Mouse (Mus musculus) T-helper 17 cell (primary cell): ENCODE measurements around the gene Fcnb.

Source experiments
- in situ Hi-C, 2 experiments: fragments of 300-600 bp; cut with MboI, MseI; formaldehyde crosslinking; loops; 1 replicate in 1 of 2; 2 replicates in 1 of 2; pipeline ENCODE4 v1.15.1; 2025; ENCODE audit warnings: high pct_unique_total_duplicates in 2 of 2

Fcnb gene

GRCm38 (mm10) chr2:28086112-28086511, 1.4 kb upstream of the Fcnb start:
- in situ Hi-C loops, result no loop called here

GRCm38 (mm10) chr2:28075616-28076187, 9.0 kb downstream of the Fcnb start:
- in situ Hi-C loops, result no loop called here

- in situ Hi-C loops, result no loop called here
These were observed 16.2 kb downstream of the Fcnb start for GRCm38 (mm10) chr2:28068537-28068878.

- in situ Hi-C loops, result no loop called here
These were observed 16.7 kb downstream of the Fcnb start for GRCm38 (mm10) chr2:28067821-28068536.

- in situ Hi-C loops, result no loop called here
These were observed 17.5 kb downstream of the Fcnb start for GRCm38 (mm10) chr2:28067175-28067574.

GRCm38 (mm10) chr2:28066686-28067085, 18.0 kb downstream of the Fcnb start:
- in situ Hi-C loops, result no loop called here

- in situ Hi-C loops, result no loop called here
These were observed 19.5 kb downstream of the Fcnb start for GRCm38 (mm10) chr2:28065081-28065651.

GRCm38 (mm10) chr2:28064339-28065080, 20.2 kb downstream of the Fcnb start:
- in situ Hi-C loops, result no loop called here

GRCm38 (mm10) chr2:28063711-28064338, 20.9 kb downstream of the Fcnb start:
- in situ Hi-C loops, result no loop called here

- in situ Hi-C loops, result no loop called here
These were observed 24.8 kb downstream of the Fcnb start for GRCm38 (mm10) chr2:28059922-28060321.

GRCm38 (mm10) chr2:28047092-28047491, 37.6 kb downstream of the Fcnb start:
- in situ Hi-C loops, result no loop called here

GRCm38 (mm10) chr2:28046311-28046710, 38.4 kb downstream of the Fcnb start:
- in situ Hi-C loops, result no loop called here

GRCm38 (mm10) chr2:28044920-28045598, 39.6 kb downstream of the Fcnb start:
- in situ Hi-C loops, result no loop called here

GRCm38 (mm10) chr2:28040466-28040865, 44.2 kb downstream of the Fcnb start:
- in situ Hi-C loops, result no loop called here

GRCm38 (mm10) chr2:28039647-28040325, 44.9 kb downstream of the Fcnb start:
- in situ Hi-C loops, result no loop called here

- in situ Hi-C loops, result no loop called here
These were observed 46.1 kb downstream of the Fcnb start for GRCm38 (mm10) chr2:28038391-28039096.

GRCm38 (mm10) chr2:28037505-28038390, 46.9 kb downstream of the Fcnb start:
- in situ Hi-C loops, result no loop called here

- in situ Hi-C loops, result no loop called here
These were observed 47.9 kb downstream of the Fcnb start for GRCm38 (mm10) chr2:28036788-28037187.

GRCm38 (mm10) chr2:28034011-28034710, 50.5 kb downstream of the Fcnb start:
- in situ Hi-C loops, result no loop called here
